Mouse (Mus musculus): ENCODE data around the gene Uspl1.

Gene Uspl1

DNA sequence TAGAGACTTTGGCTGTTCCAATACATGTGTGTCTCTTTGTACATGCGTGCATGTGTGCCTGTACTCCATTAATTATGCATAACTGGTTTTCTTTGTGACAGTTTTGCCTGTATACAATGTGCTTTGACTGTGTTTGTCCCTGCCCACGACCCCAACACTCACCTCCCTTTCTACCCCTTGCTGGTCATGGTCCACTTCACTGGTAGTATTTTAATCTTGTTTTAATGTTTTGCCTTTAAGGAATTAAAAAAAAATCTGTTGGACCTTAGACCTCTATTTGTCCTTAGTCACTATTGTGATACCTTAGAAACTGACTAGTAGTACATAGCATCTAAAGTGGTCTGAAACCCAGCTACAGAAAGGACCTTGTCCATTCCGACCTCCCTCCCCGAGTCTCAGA is 26.9 kb downstream of the Uspl1 start:
- no peak for DNase-seq (ENCODE audit: low spot score)

DNA sequence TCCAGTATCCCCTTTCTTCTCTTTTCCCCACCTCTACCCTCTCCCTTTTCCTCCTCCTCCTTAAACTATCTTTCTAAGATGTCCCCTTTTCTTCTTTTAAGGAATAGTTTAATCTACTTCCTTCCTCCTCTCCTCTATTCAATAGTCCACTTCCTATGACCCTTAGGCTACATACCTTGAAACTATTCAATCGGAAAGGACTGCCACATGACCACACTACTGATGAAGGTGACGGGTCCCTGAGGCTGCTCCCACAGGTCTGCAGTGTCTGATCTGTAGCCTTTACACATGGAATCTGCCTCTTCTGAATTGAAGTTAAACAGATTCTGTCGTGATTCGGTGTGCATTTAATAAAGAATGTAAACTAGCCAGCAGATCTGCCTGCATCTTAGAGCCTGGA is 28.7 kb downstream of the Uspl1 start:
- DNase-seq (ENCODE audit: low spot score), result no peak

GRCm38 (mm10) chr5:149215540-149215939 is 31.4 kb downstream of the Uspl1 start:
- DNase-seq (ENCODE audit: low spot score), result no peak

- DNase-seq (ENCODE audit: low spot score), result no peak
Observed at GRCm38 (mm10) chr5:149217524-149218357, 33.6 kb downstream of the Uspl1 start.

DNA sequence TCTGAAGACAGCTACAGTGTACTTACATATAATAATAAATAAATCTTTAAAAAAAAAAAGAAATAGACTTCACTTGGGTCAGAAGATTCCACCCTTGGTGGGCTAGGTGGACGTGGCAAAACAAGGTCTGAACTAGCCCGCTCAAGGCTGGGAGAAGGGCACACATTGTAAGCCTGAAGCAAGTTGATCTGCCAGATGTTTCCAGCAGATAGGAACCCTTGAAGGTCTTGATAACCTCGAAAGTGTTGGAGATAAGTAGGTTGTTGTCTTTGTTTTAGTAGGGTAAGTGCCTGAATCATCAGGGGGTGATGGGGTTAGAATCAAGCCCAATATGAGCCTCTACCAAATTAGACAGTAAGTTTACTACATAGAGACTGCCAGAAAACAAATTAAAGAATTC is 35.3 kb downstream of the Uspl1 start:
- no peak for DNase-seq (ENCODE audit: low spot score)

GRCm38 (mm10) chr5:149221355-149221754 is 37.2 kb downstream of the Uspl1 start:
- no peak for DNase-seq (ENCODE audit: low spot score)

- no peak for DNase-seq (ENCODE audit: low spot score)
Observed at GRCm38 (mm10) chr5:149224666-149225065, 40.5 kb downstream of the Uspl1 start.

GRCm38 (mm10) chr5:149228700-149229618 is 44.8 kb downstream of the Uspl1 start:
- DNase-seq (ENCODE audit: low spot score), result peak; percentile 97

DNA sequence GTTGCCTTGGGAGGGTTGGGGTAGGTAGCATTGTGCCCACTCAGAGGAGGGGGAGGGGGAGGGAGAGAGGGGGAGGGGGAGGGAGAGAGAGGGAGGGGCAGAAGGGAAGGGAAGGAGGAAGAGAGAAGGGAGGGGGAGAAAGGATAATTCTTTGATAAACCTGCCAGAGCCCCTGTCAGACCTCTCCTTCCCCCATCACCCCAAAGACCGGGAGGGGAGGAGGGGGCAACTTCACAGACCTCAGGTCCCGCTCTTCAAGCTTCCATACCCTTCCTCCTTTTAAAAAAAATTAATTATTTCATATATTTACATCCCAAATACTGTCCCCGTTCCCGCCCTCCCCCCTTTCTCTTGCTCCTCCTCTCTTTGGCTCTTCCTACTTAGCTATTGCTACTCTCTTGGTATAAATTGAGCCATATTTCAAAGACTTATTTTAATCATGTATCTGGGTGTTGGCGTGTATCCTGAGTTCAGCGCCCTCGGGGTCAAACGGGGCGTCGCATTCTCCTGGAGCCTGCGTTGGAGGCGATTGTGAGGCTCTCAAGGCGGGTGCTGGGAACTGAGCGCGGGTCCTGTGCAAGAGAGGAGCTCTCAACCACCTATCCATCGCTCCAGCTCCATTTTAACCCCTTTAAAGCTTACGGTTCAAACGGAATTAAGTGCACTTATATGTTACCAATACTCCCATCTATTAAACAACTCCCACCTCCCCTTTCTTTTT is 45.6 kb downstream of the Uspl1 start:
- DNase-seq (ENCODE audit: low spot score), result no peak

- no peak for DNase-seq (ENCODE audit: low spot score)
Observed at GRCm38 (mm10) chr5:149235002-149235401, 50.9 kb downstream of the Uspl1 start.

DNA sequence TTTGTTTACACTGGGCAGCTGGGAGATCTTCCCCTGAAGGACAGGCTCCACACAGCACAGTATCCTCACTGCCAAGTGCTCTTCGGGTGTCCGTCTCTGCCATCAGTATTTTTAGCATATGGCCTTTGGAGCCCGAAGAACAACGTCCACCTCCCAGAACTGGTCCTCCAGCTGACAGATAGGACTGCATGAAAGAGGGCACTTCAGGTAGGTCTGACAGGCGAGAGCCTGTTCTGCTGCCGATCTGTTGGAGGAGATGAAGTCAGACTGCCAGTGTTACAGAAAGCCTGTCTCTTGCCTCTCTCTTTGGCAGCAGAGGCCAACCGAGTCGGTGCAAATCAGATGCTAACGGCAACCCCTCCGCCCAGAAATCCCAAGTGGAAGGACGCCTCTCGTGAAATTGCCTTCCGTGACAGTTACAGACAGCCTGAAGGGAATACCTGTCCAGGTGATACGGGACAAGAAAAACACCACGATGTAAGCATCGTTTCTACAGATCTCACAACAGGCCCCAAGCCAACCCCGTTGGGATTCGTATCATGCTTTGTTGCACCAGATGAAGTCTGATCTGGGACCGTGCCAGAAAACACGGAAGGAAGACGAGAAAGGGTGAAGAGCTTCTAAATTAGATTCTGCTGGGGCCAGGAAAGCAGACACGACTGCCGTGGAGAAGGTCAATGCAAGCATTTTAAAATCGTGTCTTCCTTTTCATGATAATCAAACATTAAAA is 53.2 kb downstream of the Uspl1 start:
- no peak for DNase-seq (ENCODE audit: low spot score)

GRCm38 (mm10) chr5:149242467-149242866 is 58.3 kb downstream of the Uspl1 start:
- no peak for DNase-seq (ENCODE audit: low spot score)

DNA sequence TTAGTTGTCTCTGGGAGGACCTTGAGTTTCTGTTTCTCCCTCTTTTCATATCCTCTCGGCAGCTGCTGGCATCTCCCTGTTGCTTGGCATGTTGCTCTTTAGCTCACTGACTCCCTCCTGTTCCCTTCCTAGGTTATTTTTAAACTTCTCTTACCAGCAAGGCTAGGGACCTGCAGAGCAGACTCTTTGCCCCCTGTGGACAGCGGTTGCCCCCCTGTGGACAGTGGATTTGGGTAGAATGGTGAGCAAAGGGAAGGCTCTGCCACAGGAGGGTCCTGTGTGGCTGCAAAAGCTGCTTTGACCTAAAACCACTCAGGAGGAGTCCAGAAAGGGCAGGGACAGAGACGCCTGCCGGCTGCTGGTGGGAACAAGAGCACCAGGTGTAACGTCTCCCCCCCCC is 58.9 kb downstream of the Uspl1 start:
- no peak for DNase-seq (ENCODE audit: low spot score)

GRCm38 (mm10) chr5:149245391-149245964 is 61.3 kb downstream of the Uspl1 start:
- DNase-seq (ENCODE audit: low spot score), result no peak

- DNase-seq (ENCODE audit: low spot score), result no peak
Observed at GRCm38 (mm10) chr5:149245965-149246470, 61.9 kb downstream of the Uspl1 start.

- no peak for DNase-seq (ENCODE audit: low spot score)
Observed at GRCm38 (mm10) chr5:149247047-149247904, 63.1 kb downstream of the Uspl1 start.

DNA sequence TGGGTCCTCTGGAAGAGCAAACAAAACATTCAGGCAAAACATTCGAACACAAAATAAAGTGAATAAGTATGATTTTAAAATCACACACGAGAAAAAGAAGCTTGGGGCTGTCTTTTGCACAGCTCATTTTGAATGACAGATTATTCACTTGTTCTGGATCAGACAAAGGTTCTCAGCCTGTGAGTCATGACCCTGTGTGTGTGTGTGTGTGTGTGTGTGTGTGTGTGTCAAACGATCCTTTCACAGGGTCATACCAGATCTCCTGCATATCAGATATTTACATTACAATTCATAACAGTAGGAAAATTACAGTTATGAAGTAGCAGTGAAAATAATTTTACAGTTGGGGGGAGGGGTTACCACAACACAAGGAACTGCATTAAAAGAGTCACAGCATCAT is 68.2 kb downstream of the Uspl1 start:
- DNase-seq (ENCODE audit: low spot score), result no peak

DNA sequence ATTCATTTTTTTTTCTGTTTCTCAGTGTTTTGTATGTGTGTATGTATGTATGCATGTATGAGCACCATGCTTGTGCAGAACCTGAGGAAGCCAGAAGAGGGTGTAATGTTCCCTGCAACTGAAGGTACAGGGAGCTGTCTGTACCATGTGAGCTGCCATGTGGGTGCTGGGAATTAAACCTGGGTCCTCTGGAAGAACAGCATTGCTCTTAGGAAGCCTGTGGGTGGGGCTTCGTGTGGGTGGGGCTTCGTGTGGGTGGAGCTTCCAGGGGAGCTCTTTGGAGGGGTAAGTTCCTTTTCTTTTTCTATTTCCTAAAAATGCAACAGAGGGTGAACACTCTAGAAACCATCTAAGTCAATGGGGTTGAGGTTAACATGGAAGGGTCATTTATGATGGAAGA is 69.3 kb downstream of the Uspl1 start:
- no peak for DNase-seq (ENCODE audit: low spot score)

DNA sequence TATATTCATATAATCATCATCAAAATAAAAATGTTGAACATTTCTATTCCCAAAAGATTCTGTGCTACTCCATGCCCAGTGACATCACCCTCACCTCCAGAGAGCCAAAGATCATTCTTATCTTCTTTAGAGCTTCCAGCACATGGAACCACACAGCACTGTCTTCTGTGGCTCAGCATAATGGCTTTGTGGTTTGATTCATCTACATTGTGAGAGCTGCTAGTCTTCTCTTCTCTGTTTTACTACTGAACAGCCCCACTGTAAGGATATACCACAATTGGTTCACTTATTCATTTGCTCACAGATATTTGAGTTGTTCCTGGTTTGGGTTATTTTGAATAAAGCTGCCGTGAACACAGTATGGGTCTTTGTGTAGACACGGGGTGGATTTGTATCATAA is 71.4 kb downstream of the Uspl1 start:
- no peak for DNase-seq (ENCODE audit: low spot score)

All from urinary bladder, postnatal 10 days (tissue).